Mouse (Mus musculus) spleen, adult 18-20 months (tissue): ENCODE measurements at regions not wholly inside any gene's neighbourhood (a gene's known extent, or its start where the extent isn't known, plus 50 kb on each side); places are given as distances from the start of the nearest gene placed in this dataset.

ENCODE experiments used
- DNase-seq, 2 experiments: peaks; one replicate each; pipeline ENCODE4 v3.0.0; 2022; ENCODE audit warnings: mixed read lengths in 2 of 2

GRCm38 (mm10) chr13:72691783-72692729 lies 63.4 kb downstream of the Irx2 start:
- no peak for DNase-seq

DNA sequence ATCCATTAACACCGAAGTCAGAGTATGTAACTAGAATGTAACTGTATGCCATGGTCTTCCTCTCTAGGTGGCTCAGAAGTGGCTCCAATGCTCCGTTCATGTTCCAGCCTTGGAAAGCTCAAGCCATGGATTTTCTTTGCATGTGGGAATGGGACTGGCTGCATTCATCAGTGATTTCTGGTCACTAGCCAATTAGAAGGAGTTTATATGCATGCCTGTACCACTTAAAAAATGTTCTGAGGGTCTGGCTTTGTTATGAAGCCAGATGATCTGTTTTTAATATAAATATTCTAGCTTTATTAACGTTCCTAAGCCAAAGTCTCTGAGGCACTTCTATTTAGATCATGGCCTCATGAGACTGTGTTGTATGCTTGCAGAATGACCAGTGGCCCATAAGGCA lies 78.8 kb downstream of the Irx2 start:
- DNase-seq: no peak

GRCm38 (mm10) chr13:72708728-72709127 lies 80.1 kb downstream of the Irx2 start:
- DNase-seq: no peak

- DNase-seq: no peak
Measured at GRCm38 (mm10) chr13:72710051-72710450, 81.4 kb downstream of the Irx2 start.

DNA sequence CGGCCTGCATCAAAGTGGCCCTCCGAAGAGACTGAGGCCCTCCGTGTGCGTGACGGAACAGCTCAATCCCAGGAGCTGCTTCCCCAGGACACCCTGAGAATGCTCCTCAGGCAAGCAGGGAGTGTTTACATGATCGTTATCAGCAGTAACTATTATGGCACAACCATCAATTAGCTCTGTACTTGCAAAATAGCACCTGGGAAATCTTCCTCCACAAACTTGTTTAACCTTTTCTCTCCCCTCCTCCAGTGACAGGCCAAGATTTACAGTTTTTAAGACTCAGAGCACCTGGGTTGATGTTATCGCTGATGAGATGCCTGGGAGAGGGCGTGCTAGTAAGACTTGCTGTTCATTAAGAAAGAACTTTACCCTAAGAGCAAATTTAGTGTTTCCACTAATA lies 82.5 kb downstream of the Irx2 start:
- DNase-seq: no peak

DNA sequence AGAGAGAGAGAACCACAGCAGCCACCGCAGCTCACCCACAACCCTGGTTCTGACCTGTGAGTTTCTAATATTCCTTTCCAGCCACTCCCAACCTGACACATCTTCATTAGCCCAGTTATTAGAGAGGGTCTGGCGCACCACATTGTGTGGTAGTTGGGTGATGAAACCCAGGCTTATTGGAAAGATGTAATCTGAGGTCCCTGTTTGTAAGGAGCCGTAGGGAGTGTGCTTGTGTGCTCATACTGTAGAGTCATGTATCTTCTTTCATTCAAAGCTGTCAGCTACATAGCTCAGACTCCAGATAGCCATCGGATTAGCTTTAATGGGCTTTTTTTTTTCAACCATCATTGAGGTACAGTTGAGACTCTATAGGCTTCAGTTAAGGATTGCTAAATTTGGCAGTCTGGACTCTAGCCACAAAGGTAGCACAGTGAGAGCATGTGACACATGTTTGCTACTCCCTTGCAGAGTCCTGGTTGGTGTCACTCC lies 83.3 kb downstream of the Irx2 start:
- no peak for DNase-seq

DNA sequence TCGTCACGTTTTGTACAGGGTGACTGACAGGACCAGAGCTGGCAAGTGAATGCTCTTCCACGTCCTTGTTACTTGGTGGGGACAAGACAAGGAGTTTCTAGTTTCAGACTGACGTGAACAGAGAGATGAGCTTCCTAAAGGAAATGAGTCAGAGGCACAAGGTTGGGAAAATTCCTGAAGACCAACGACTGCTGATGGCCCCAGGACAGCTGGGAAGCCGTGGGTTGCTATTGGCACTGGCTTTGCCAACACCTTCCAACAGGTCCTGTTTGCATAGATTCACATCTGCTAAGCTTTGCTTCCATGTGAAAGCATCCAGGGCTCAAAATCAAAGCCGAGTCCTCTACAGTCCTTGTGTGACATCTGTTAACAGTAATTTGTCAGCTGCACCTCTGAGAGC lies 86.2 kb downstream of the Irx2 start:
- no peak for DNase-seq

GRCm38 (mm10) chr13:72715959-72716680 lies 87.5 kb downstream of the Irx2 start:
- DNase-seq: no peak

- no peak for DNase-seq
Measured at GRCm38 (mm10) chr13:72727126-72727525, 98.5 kb downstream of the Irx2 start.

- DNase-seq: no peak
Measured at GRCm38 (mm10) chr13:72735916-72736315, 107.3 kb downstream of the Irx2 start.

- DNase-seq: no peak
Measured at GRCm38 (mm10) chr13:72736992-72737391, 108.4 kb downstream of the Irx2 start.

DNA sequence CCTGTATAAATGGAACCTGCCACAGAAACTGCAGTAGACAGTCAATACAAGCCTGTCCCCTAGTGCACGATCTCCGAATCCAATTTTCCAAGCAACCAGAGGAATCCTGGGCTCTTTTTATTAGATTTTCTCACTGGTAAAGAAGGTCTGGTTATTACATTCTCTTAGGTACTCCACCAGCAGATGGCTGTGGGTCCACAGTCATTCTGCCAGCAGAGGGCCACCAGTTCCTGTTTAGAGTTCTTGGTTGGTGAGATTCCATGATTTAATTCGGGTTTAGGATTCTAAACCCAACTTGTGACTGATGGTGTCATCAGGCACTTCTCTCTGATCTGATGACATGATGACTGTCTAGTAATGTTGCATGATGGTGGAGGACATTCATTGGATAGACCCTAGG lies 118.6 kb downstream of the Irx2 start:
- DNase-seq: no peak

DNA sequence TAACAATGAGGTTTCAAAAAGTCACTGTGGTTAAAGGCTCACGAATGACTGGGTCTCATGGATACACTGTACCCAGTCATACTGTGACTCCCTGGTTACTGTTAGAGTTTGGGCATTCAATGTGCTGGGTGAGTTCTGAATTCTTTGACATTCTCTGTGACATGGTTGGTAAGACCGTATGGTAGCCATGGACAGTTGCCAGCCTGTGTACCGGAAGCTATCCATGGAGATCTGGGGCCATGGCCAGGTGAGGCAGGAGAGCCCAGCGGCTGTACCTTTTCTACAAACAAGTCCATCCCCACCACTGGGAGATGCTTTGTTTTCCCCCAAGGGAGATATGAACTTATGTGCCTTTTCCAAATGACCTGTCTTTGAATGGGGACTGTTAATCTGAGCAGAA lies 126.4 kb downstream of the Irx2 start:
- DNase-seq: no peak

- DNase-seq: no peak
Measured at GRCm38 (mm10) chr13:72762481-72762880, 133.9 kb downstream of the Irx2 start.

DNA sequence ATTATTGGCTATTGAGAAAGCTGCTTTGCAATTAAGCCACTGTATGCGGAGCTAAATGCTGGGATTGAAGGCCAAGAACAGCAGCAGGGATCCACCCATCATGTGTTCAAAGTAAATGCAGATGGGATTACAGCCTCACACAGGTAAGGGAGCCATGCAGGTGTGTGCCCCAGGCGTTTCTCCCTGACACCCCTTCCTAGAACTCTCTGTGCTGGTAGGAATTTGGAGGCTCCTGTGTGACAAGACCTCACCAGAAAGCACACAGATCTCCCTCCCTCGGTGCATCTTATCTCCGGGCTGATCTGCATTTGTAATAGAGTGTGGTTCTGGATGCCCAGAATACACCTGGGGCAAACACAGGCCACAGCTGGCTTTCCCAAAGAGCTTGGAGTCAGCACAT lies 134.7 kb downstream of the Irx2 start:
- no peak for DNase-seq

- DNase-seq: no peak
Measured at GRCm38 (mm10) chr13:72767306-72767705, 138.7 kb downstream of the Irx2 start.

DNA sequence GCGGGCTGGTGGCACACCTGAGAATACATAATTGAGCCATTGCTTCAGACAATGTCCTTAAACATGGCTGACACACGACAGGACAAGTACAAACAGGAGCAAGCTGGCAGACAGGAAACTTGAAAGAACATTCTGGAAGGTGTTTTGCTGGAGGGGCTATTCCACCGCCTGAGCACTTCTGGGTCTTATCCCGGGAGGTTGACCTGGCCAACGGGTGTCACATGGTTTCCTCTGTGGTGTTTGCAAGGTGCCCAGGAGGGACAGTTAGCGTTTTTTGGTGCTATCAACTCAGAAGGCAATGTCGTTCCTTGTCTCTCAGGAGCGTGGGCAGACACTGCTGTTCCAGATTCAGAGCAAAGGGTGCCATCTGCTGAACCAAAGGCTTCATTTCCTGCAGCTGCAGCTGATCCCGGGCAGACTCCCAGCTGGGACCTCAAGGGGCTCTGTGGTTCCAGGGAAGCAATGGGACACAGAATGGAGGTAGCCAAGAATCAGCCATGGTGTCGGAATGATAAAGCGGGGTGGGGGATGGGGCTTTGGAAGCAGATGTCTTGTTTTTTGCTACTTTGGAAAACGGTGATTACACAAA lies 140.5 kb downstream of the Irx2 start:
- no peak for DNase-seq

DNA sequence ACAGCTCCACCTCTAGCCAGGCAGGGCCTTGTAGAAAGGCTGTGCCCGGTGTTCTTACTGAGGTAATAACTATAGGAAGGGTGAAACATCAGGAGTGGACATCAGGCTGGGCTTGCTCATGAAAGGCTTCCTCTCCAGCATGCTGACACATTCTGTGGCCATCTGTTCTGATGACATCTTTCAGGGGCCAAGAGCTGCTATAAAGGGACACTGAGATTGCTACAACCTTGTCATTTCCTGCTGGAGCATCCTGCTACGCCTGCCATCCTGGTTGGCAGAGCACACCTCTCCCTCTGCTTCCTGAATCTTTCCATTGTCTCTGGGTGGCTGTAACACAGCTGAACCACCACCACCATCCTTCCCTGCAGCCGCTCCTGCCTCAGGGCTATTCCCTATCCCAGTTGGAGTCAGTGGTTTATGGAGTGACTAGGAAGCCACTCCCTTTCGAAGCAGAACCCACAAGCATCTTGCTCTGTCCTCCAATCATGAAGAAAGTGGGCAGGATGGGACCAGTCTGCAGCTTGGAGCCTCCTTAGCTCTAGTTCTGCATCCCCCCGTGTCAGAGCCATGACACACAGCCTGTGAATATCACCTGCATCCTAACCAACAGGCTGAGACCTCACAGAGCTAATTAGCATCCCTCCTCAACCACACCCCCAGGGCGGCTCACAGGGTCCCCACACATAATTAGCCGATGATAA lies 154.6 kb downstream of the Irx2 start:
- no peak for DNase-seq

- DNase-seq: no peak
Measured at GRCm38 (mm10) chr13:72783727-72784070, 155.1 kb downstream of the Irx2 start.

DNA sequence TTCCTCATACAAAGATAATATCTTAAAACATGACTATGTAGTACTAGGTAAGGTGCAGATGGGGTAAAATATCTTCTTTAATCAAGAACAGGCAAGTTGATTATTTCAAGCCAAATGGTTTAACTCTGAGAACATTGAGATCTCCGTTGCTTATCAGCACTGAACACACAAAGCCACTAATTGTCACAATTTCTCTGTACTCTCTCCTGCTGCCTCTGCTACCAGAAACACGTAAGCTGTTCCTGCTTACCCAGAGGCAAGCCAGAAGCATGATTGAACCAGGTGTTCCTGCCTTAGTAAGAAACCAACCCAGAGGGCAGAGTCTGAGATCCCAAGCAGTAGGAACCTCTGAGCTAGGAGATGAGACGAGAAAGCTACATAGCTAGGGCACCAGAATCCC lies 164.1 kb downstream of the Irx2 start:
- no peak for DNase-seq

GRCm38 (mm10) chr13:72800021-72800420 lies 171.4 kb downstream of the Irx2 start:
- no peak for DNase-seq

GRCm38 (mm10) chr13:72800546-72800945 lies 171.9 kb downstream of the Irx2 start:
- no peak for DNase-seq

DNA sequence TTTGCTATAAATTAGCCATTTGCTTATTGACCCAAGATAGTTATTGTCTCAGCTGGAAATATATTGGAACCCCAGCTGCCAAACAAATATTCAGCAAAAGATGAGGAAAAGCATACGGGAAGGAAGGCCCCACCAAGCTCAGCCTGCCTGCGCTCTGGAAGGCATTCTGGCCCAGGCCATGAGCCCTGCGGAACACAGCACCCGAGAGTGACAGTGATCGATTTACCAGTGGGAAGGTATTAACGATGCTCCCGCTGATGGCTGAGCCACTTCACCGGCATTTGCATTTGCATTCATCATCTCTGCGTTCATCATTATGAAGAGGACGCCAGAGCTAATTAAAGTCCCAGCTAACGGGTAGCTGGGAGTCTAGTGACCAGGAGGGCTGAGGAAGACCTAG lies 174.8 kb downstream of the Irx2 start:
- DNase-seq: no peak
